Mouse (Mus musculus) lung, postnatal 0 days (tissue): ENCODE results near the gene Gdf11.

Experiments
- CTCF ChIP-seq: IDR thresholded peaks from 2 replicates; pipeline ENCODE4 v1.5.1; 2016; ENCODE audit warnings: antibody characterized with exemption, mild to moderate bottlenecking
- EP300 ChIP-seq: IDR thresholded peaks from 2 replicates; pipeline ENCODE4 v1.6.1; 2016; ENCODE audit warnings: antibody characterized with exemption, mild to moderate bottlenecking, control low read depth

- TF ChIP-seq CTCF (no peak), EP300 (no peak)
Measured at GRCm38 (mm10) chr10:128923935-128924334, 32.4 kb upstream of the Gdf11 start, which contains the start of gene Bloc1s1.
